Comparison of ENCODE assay signal across 8 mouse cellular contexts in genomic region chr2:105399085-105399891, GRCm38 (mm10). TPM values are rescaled to one million over a fixed set of nuclear protein-coding genes. Genes with fewer than 3 reads are reported as not detected.
DNase-seq lines count a peak whose midpoint lies in the region; ATAC-seq and TF ChIP-seq lines count a peak whose summit lies in the region.

Gene Rcn1 (minus strand): TSS chr2:105399319.

- H3K4me3 ChIP-seq in brown adipose tissue, adult 24 weeks (ENCODE audit: insufficient read depth, low read depth, low read length), result peak within 1 kb of the TSS; percentile 79
- peak within 1 kb of the TSS; percentile 86 for H3K4me3 ChIP-seq in heart, embryonic 12.5 days
- peak within 1 kb of the TSS; percentile 84 for H3K4me3 ChIP-seq in kidney, embryonic 16.5 days (ENCODE audit: low read length)
- peak within 1 kb of the TSS; percentile 76 to 81 for H3K4me3 ChIP-seq in liver, embryonic 14.5 days (ENCODE audit: insufficient read depth in 1 of 2, low read depth in 2 of 2, low read length in 2 of 2)
- H3K4me3 ChIP-seq in neural tube, embryonic 11.5 days (ENCODE audit: low read depth, low read length), result peak within 1 kb of the TSS; percentile 76
- peak within 1 kb of the TSS; percentile 76 for H3K4me3 ChIP-seq in stomach, postnatal 0 days (ENCODE audit: low read depth, low read length)

- no peak for TF ChIP-seq CTCF in liver, embryonic 14.5 days (IDR thresholded peaks at IDR 0.05; ENCODE audit: low read depth)
- TF ChIP-seq CTCF in stomach, postnatal 0 days (IDR thresholded peaks at IDR 0.05; ENCODE audit: low read depth), result no peak

- H3K27me3 ChIP-seq in heart, embryonic 12.5 days (replicated peaks), result no peaks in the 10 kb centered on the region; the same call in 1 of the 2 replicates
- no peaks in the 10 kb centered on the region; the same call in none of the 2 replicates for H3K27me3 ChIP-seq in kidney, embryonic 16.5 days (ENCODE audit: insufficient read depth, low read length)
- no peaks in the 10 kb centered on the region for H3K27me3 ChIP-seq in liver, embryonic 14.5 days (ENCODE audit: control insufficient read depth, insufficient read depth, low read length)
- no peaks in the 10 kb centered on the region for H3K27me3 ChIP-seq in neural tube, embryonic 11.5 days (ENCODE audit: control insufficient read depth, insufficient read depth, low read length)
- H3K27me3 ChIP-seq in stomach, postnatal 0 days (ENCODE audit: control insufficient read depth, insufficient read depth, low read length), result no peaks in the 10 kb centered on the region

- WGBS in heart, embryonic 12.5 days, result 1% methylated on average over 53 of the region's 57 CpGs
- under 1% methylated on average over 54 of the region's 57 CpGs for WGBS in kidney, embryonic 16.5 days
- WGBS in liver, embryonic 14.5 days (ENCODE audit: insufficient replicate concordance), result under 1% methylated on average over 52 of the region's 57 CpGs
- 1% methylated on average over 56 of the region's 57 CpGs for whole genome bisulfite sequencing in neural tube, embryonic 11.5 days
- under 1% methylated on average over 44 of the region's 57 CpGs for WGBS in stomach, postnatal 0 days

- TF ChIP-seq EP300 in liver, embryonic 14.5 days (IDR thresholded peaks at IDR 0.05; ENCODE audit: low read depth), result 0 out of 2 replicates have a peak, but pooled peaks have one; percentile 24
- no peak for TF ChIP-seq EP300 in stomach, postnatal 0 days (optimal IDR thresholded peaks at IDR 0.05)

- peak; percentile 82 for DNase-seq in CD4-positive, CD25-positive, alpha-beta regulatory T cell, adult 2 months (ENCODE audit: low read depth, low spot score)
- DNase-seq in liver, embryonic 14.5 days (ENCODE audit: low read depth in 3 of 3, low spot score in 3 of 3), result peak; percentile 49 to 63 (median 49)
- DNase-seq in neural tube, embryonic 11.5 days (ENCODE audit: low spot score), result peak; percentile 88
- DNase-seq in stomach, postnatal 0 days (ENCODE audit: low spot score), result peak; percentile 74

- H3K27ac ChIP-seq in brown adipose tissue, adult 24 weeks (replicated peaks; ENCODE audit: low read depth, low read length), result peak within 1 kb of the TSS; percentile 57
- H3K27ac ChIP-seq in heart, embryonic 12.5 days (ENCODE audit: poor library complexity, severe bottlenecking), result peak within 1 kb of the TSS; percentile 94
- peak within 1 kb of the TSS; percentile 95 for H3K27ac ChIP-seq in kidney, embryonic 16.5 days (ENCODE audit: low read length)
- H3K27ac ChIP-seq in liver, embryonic 14.5 days, result no peak within 1 kb of the TSS; the same call in 1 of the 2 replicates
- H3K27ac ChIP-seq in neural tube, embryonic 11.5 days (ENCODE audit: low read depth, low read length), result peak within 1 kb of the TSS; percentile 83
- peak within 1 kb of the TSS; percentile 95 for H3K27ac ChIP-seq in stomach, postnatal 0 days (replicated peaks)

- H3K4me1 ChIP-seq in brown adipose tissue, adult 24 weeks (ENCODE audit: control insufficient read depth, insufficient read depth, insufficient read length, low read length), result peaks cover 10% of the 10 kb centered on the region; the same call in 1 of the 2 replicates
- H3K4me1 ChIP-seq in heart, embryonic 12.5 days (replicated peaks), result peaks cover 38% of the 10 kb centered on the region
- H3K4me1 ChIP-seq in kidney, embryonic 16.5 days (ENCODE audit: insufficient read depth, low read length), result peaks cover 26% of the 10 kb centered on the region
- peaks cover 19 to 39% of the 10 kb centered on the region in 2 experiments for H3K4me1 ChIP-seq in liver, embryonic 14.5 days (replicated peaks; ENCODE audit: control insufficient read depth in 2 of 2, insufficient read depth in 2 of 2, low read length in 1 of 2)
- H3K4me1 ChIP-seq in neural tube, embryonic 11.5 days (ENCODE audit: control insufficient read depth, insufficient read depth, low read length), result peaks cover 16% of the 10 kb centered on the region
- H3K4me1 ChIP-seq in stomach, postnatal 0 days (replicated peaks; ENCODE audit: control insufficient read depth, insufficient read depth), result peaks cover 9% of the 10 kb centered on the region

- H3K9ac ChIP-seq in heart, embryonic 12.5 days, result peak within 1 kb of the TSS; percentile 94
- peak within 1 kb of the TSS; percentile 94 for H3K9ac ChIP-seq in kidney, embryonic 16.5 days (replicated peaks; ENCODE audit: low read length)
- peak within 1 kb of the TSS; percentile 43 for H3K9ac ChIP-seq in liver, embryonic 14.5 days (replicated peaks)
- H3K9ac ChIP-seq in neural tube, embryonic 11.5 days (ENCODE audit: low read length), result peak within 1 kb of the TSS; percentile 88
- peak within 1 kb of the TSS; percentile 82 for H3K9ac ChIP-seq in stomach, postnatal 0 days (ENCODE audit: low read length)

- H3K4me2 ChIP-seq in heart, embryonic 12.5 days, result peak within 1 kb of the TSS; percentile 87
- peak within 1 kb of the TSS; percentile 73 for H3K4me2 ChIP-seq in kidney, embryonic 16.5 days (replicated peaks; ENCODE audit: low read depth, low read length)
- H3K4me2 ChIP-seq in liver, embryonic 14.5 days (ENCODE audit: low read depth), result peak within 1 kb of the TSS; percentile 78
- peak within 1 kb of the TSS; percentile 81 for H3K4me2 ChIP-seq in neural tube, embryonic 11.5 days (ENCODE audit: low read depth)
- H3K4me2 ChIP-seq in stomach, postnatal 0 days (replicated peaks; ENCODE audit: low read depth), result peak within 1 kb of the TSS; percentile 81

- peaks cover 14% of the 10 kb centered on the region for H3K36me3 ChIP-seq in heart, embryonic 12.5 days
- H3K36me3 ChIP-seq in kidney, embryonic 16.5 days (ENCODE audit: insufficient read depth, low read length), result peaks cover 8% of the 10 kb centered on the region
- H3K36me3 ChIP-seq in liver, embryonic 14.5 days (replicated peaks; ENCODE audit: control insufficient read depth, insufficient read depth, low read depth), result 0 out of 2 replicates have a peak, but pooled peaks cover under 1% of the 10 kb centered on the region
- H3K36me3 ChIP-seq in neural tube, embryonic 11.5 days (ENCODE audit: control insufficient read depth, insufficient read depth, low read length), result no peaks in the 10 kb centered on the region; the same call in 1 of the 2 replicates
- no peaks in the 10 kb centered on the region for H3K36me3 ChIP-seq in stomach, postnatal 0 days (ENCODE audit: control insufficient read depth, insufficient read depth, low read length)

- peak; percentile 20; the same call in 1 of the 2 replicates for ATAC-seq in erythroid progenitor cell, adult 5-6 weeks (replicated peaks; ENCODE audit: low FRiP score, poor library complexity, severe bottlenecking)
- peak; percentile 95 for ATAC-seq in heart, embryonic 12.5 days (ENCODE audit: insufficient number of reproducible peaks, low FRiP score)
- peak; percentile 96 for ATAC-seq in kidney, embryonic 16.5 days (ENCODE audit: low FRiP score, low TSS enrichment)
- peak; percentile 81 for ATAC-seq in liver, embryonic 14.5 days (ENCODE audit: insufficient read depth)
- ATAC-seq in neural tube, embryonic 11.5 days (ENCODE audit: insufficient read depth, low FRiP score, low TSS enrichment), result peak; percentile 91
- peak; percentile 91 for ATAC-seq in stomach, postnatal 0 days (ENCODE audit: low FRiP score, low TSS enrichment)

- H3K9me3 ChIP-seq in heart, embryonic 12.5 days (replicated peaks), result no peaks in the 10 kb centered on the region
- H3K9me3 ChIP-seq in kidney, embryonic 16.5 days (ENCODE audit: low read length), result no peaks in the 10 kb centered on the region
- H3K9me3 ChIP-seq in liver, embryonic 14.5 days (ENCODE audit: control insufficient read depth, low read length), result no peaks in the 10 kb centered on the region
- H3K9me3 ChIP-seq in neural tube, embryonic 11.5 days (ENCODE audit: control insufficient read depth, low read length), result no peaks in the 10 kb centered on the region
- H3K9me3 ChIP-seq in stomach, postnatal 0 days (ENCODE audit: control insufficient read depth, low read length), result no peaks in the 10 kb centered on the region

RNA-seq across cellular contexts. Expression of gene Rcn1, which starts in this region (rescaled TPM):
- polyA plus RNA-seq in brown adipose tissue, adult 24 weeks (2012; ENCODE audit: insufficient read depth, insufficient read length, missing spikeins), result 5.2 and 8.0 TPM in 2 replicates
- 3.4 and 10.8 TPM in 2 replicates for total RNA-seq in erythroid progenitor cell, adult 5-6 weeks (2015; ENCODE audit: low replicate concordance)
- 6.0 and 8.2 TPM in 2 replicates for total RNA-seq in erythroid progenitor cell, adult 5-6 weeks (2017; ENCODE audit: low replicate concordance)
- 180 and 182 TPM in 2 replicates for polyA plus RNA-seq in heart, embryonic 12.5 days (2016; fragmentation: Nextera tagmentation; extraction: Ambion mirVana)
- polyA plus RNA-seq in kidney, embryonic 16.5 days (2015; fragmentation: Nextera tagmentation; extraction: Ambion mirVana), result 208 and 225 TPM in 2 replicates
- polyA plus RNA-seq in liver, embryonic 14.5 days (2012; rRNA removed), result 5.6 and 9.3 TPM in 2 replicates
- polyA plus RNA-seq in liver, embryonic 14.5 days (2014; fragmentation: Nextera tagmentation; extraction: Ambion mirVana), result 14.4 and 17.2 TPM in 2 replicates
- polyA plus RNA-seq in neural tube, embryonic 11.5 days (2014; fragmentation: Nextera tagmentation; extraction: Ambion mirVana), result 123 and 129 TPM in 2 replicates
- 61.1 and 64.9 TPM in 2 replicates for polyA plus RNA-seq in stomach, postnatal 0 days (2015; fragmentation: Nextera tagmentation; extraction: Ambion mirVana)

Comparison
In these comparisons a context has a peak if more than half of its experiments do, and no peak if none do; other contexts are left out.
1. ATAC-seq: peak in every context shown above with its lines; median percentile 96 in kidney, embryonic 16.5 days; 95 in heart, embryonic 12.5 days; 91 in neural tube, embryonic 11.5 days; 91 in stomach, postnatal 0 days; 81 in liver, embryonic 14.5 days; 20 in erythroid progenitor cell, adult 5-6 weeks.
2. H3K9ac ChIP-seq: peak in every context shown above with its lines; median percentile 94 in heart, embryonic 12.5 days; 94 in kidney, embryonic 16.5 days; 88 in neural tube, embryonic 11.5 days; 82 in stomach, postnatal 0 days; 43 in liver, embryonic 14.5 days.